Mouse (Mus musculus) stomach, embryonic 14.5 days (tissue): Measurements from ENCODE around the gene Sppl3. TPM values are rescaled to one million over a fixed set of nuclear protein-coding genes. Genes with fewer than 3 reads are reported as not detected.
A peak's percentile ranks its signal among the peaks of the same experiment; 100 is the strongest.

ENCODE experiments used
- ATAC-seq: fragments of 200-750 bp; cut with Nextera tagmentation; 2 replicates; pipeline ENCODE4 v1.8.0; 2017; ENCODE audit warnings: low read depth, moderate TSS enrichment; ENCODE audit not compliant: insufficient number of reproducible peaks, insufficient read depth, low FRiP score
- H3K27ac ChIP-seq: fragments of 300-500 bp; sonication (generic); 2 replicates; pipeline ENCODE4 v1.5.1; 2014; ENCODE audit warnings: mild to moderate bottlenecking, low read length, moderate library complexity, mixed read lengths
- H3K27me3 ChIP-seq: fragments of 300-500 bp; sonication (generic); 2 replicates; pipeline ENCODE4 v1.6.1; 2014; ENCODE audit warnings: low read length, control low read depth, mixed read lengths; ENCODE audit not compliant: control insufficient read depth, insufficient read depth
- H3K36me3 ChIP-seq: fragments of 300-500 bp; sonication (generic); 2 replicates; pipeline ENCODE4 v1.6.1; 2014; ENCODE audit warnings: mild to moderate bottlenecking, control low read depth, low read length, moderate library complexity, mixed read lengths; ENCODE audit not compliant: control insufficient read depth, insufficient read depth
- H3K4me1 ChIP-seq: fragments of 300-500 bp; sonication (generic); 2 replicates; pipeline ENCODE4 v1.6.1; 2014; ENCODE audit warnings: low read length, control low read depth, mixed read lengths; ENCODE audit not compliant: control insufficient read depth, insufficient read depth
- H3K4me2 ChIP-seq: fragments of 300-500 bp; sonication (generic); replicated peaks from 2 replicates; pipeline ENCODE4 v1.6.1; 2014; ENCODE audit warnings: low read depth, low read length, control low read depth
- H3K4me3 ChIP-seq: fragments of 300-500 bp; sonication (generic); 2 replicates; pipeline ENCODE4 v1.5.1; 2014; ENCODE audit warnings: low read depth, low read length, control low read depth
- H3K9ac ChIP-seq: fragments of 300-500 bp; sonication (generic); replicated peaks from 2 replicates; pipeline ENCODE4 v1.6.1; 2014; ENCODE audit warnings: low read depth, mild to moderate bottlenecking, control low read depth, low read length, moderate library complexity, mixed read lengths
- H3K9me3 ChIP-seq: fragments of 300-500 bp; sonication (generic); 2 replicates; pipeline ENCODE4 v1.6.1; 2016; ENCODE audit warnings: low read depth, low read length, control low read depth; ENCODE audit not compliant: control insufficient read depth
- WGBS: fragments of 180-500 bp; shearing (Covaris S2); extraction: QIAGEN DNeasy Blood & Tissue Kit; methylation state at CpG from one replicate; pipeline ENCODE4 v1.1.7; 2014; 5-methylcytosine and 5-hydroxymethylcytosine counted together
- polyA plus RNA-seq: library from polyadenylated mRNA; unstranded; fragments of >200 nt; fragmentation: Nextera tagmentation; extraction: Ambion mirVana; gene quantifications from 2 replicates; pipeline ENCODE4 v1.2.1, GENCODE M21; 2014

Gene Sppl3
- polyA plus RNA-seq, 1 experiment from 2014 or later = 27.7 TPM

GRCm38 (mm10) chr5:115018270-115018669 is 7.3 kb downstream of the Sppl3 start:
- Histone ChIP-seq H3K36me3 (no peaks in the 10 kb centered on the region), H3K9me3 (no peaks in the 10 kb centered on the region), H3K4me1 (peaks cover 19% of the 10 kb centered on the region), H3K4me3 (no peak overlapping the region), H3K27me3 (no peaks in the 10 kb centered on the region), H3K27ac (no peak overlapping the region), H3K4me2 (no peak overlapping the region), H3K9ac (no peak overlapping the region)
- no peak for ATAC-seq
- WGBS = 31% methylated on average over 2 of the region's 2 CpGs

- Histone ChIP-seq H3K4me1 (peaks cover 14% of the 10 kb centered on the region), H3K36me3 (no peaks in the 10 kb centered on the region), H3K27ac (peak overlapping the region; percentile 1), H3K27me3 (no peaks in the 10 kb centered on the region), H3K9me3 (no peaks in the 10 kb centered on the region), H3K9ac (no peak overlapping the region), H3K4me3 (no peak overlapping the region), H3K4me2 (no peak overlapping the region)
- WGBS = 46% methylated on average over 4 of the region's 4 CpGs
- ATAC-seq = no peak
Measured at GRCm38 (mm10) chr5:115018813-115019212, 7.9 kb downstream of the Sppl3 start.

- Histone ChIP-seq H3K9ac (no peak overlapping the region), H3K4me1 (0 out of 2 replicates have a peak, but pooled peaks cover 5% of the 10 kb centered on the region), H3K9me3 (no peaks in the 10 kb centered on the region), H3K4me2 (no peak overlapping the region), H3K27ac (no peak overlapping the region), H3K4me3 (no peak overlapping the region), H3K36me3 (no peaks in the 10 kb centered on the region), H3K27me3 (no peaks in the 10 kb centered on the region)
- no peak for ATAC-seq
- WGBS = 51% methylated on average over 7 of the region's 7 CpGs
Measured at GRCm38 (mm10) chr5:115022021-115022420, 11.1 kb downstream of the Sppl3 start.

DNA sequence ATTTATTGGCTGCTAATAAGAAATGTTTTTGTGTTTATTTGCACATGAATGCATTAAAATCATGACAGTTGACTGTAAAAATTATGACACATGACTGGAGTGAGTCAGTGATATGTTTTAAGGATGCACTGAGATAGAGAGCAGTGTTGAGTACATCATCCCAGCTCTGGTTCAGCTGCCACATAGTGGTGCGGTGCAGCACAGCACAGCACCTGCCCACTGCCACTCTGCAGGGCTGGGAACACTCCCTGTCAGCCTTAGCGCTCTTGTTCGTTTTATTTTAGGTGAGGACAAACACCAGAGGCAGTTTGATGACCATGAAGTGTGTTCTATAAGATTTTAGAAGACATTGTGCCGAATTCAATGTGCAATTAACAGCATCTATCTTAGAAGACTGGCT is 15.2 kb downstream of the Sppl3 start:
- H3K27me3 ChIP-seq = no peaks in the 10 kb centered on the region
- H3K27ac ChIP-seq = no peak overlapping the region
- H3K4me1 ChIP-seq = no peaks in the 10 kb centered on the region
- H3K4me2 ChIP-seq = no peak overlapping the region
- no peak overlapping the region for H3K9ac ChIP-seq
- no peak overlapping the region for H3K4me3 ChIP-seq
- ATAC-seq = no peak
- H3K36me3 ChIP-seq = no peaks in the 10 kb centered on the region
- WGBS = 79% methylated on average over 4 of the region's 4 CpGs
- no peaks in the 10 kb centered on the region for H3K9me3 ChIP-seq

DNA sequence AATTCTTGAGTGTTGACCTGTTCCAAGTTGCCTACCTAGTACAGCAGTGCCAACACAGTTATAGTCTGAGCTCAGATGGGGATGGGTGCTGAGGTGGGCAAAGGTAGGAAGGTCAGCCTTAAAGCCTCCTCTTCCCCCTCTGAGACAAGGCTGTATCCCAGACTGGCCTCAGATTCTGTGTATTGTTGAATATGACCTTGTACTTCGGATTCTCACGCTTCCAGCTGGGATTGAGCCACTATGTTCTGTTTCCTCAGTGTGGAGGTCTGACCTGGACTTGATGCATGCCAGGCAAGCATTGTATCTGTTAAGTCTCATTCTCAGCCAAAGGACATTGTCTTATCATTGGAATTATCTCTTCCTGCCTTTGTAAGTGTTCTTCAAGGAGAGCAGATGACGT is 16.2 kb downstream of the Sppl3 start:
- H3K27me3 ChIP-seq = no peaks in the 10 kb centered on the region

GRCm38 (mm10) chr5:115028920-115029319 is 18.0 kb downstream of the Sppl3 start:
- no peaks in the 10 kb centered on the region for H3K27me3 ChIP-seq
- 90% methylated on average over 4 of the region's 4 CpGs for whole genome bisulfite sequencing
- H3K27ac ChIP-seq = no peak overlapping the region
- H3K9me3 ChIP-seq = no peaks in the 10 kb centered on the region
- H3K9ac ChIP-seq = no peak overlapping the region
- no peak for ATAC-seq
- H3K4me3 ChIP-seq = no peak overlapping the region
- H3K36me3 ChIP-seq = no peaks in the 10 kb centered on the region
- no peaks in the 10 kb centered on the region for H3K4me1 ChIP-seq
- H3K4me2 ChIP-seq = no peak overlapping the region

More for the DNA sequence above, 16.2 kb downstream of the Sppl3 start:
- H3K9ac ChIP-seq = no peak overlapping the region
- H3K27ac ChIP-seq = no peak overlapping the region
- H3K9me3 ChIP-seq = no peaks in the 10 kb centered on the region
- H3K4me1 ChIP-seq = no peaks in the 10 kb centered on the region
- WGBS = 85% methylated on average over 3 of the region's 3 CpGs
- H3K4me2 ChIP-seq = no peak overlapping the region
- no peak overlapping the region for H3K4me3 ChIP-seq
- ATAC-seq = no peak
- no peaks in the 10 kb centered on the region for H3K36me3 ChIP-seq

DNA sequence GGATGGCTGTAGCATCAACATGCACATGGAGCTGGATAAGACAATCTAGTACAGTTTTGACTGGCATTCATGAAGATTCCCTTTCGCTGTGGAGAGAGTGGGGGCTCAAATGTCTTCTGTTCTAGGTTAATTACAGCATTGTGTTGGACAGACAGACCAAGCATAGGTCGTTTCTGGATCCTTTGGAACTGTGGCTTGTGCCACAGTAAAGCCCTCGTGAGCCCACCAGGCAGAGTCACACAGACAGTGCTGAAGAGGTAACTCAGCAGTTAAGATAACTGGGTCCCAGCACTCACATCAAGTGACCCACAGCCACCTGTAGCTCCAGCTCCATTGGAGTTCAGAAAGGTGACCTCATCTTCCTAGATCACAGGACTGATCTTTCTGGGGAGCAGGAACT is 18.6 kb downstream of the Sppl3 start:
- Histone ChIP-seq H3K36me3 (no peaks in the 10 kb centered on the region), H3K4me2 (no peak overlapping the region), H3K27me3 (no peaks in the 10 kb centered on the region), H3K9ac (no peak overlapping the region), H3K9me3 (no peaks in the 10 kb centered on the region), H3K4me1 (no peaks in the 10 kb centered on the region), H3K27ac (no peak overlapping the region), H3K4me3 (no peak overlapping the region)
- 86% methylated on average over 3 of the region's 3 CpGs for WGBS
- no peak for ATAC-seq

DNA sequence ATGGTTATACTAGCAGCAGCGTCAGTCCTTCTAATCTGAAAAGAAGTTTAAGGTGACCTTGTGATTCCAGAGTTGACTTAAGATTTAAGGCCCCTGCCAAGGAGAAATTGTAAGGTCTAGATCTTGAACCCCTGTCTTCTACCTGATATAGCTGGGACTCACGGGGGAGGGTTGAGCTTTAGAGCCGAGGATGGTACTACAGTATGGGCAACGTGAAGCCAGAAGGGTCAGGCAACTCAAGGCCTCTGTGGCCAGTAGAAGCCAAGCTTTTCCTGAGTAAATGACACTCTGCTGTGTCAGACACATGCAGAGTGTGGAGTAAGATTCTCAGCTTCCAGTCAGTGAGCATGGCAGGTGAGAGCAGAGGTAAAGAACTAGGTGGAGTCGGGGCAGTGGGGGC is 20.6 kb downstream of the Sppl3 start:
- Histone ChIP-seq H3K27ac (no peak overlapping the region), H3K4me2 (no peak overlapping the region), H3K9me3 (no peaks in the 10 kb centered on the region), H3K36me3 (no peaks in the 10 kb centered on the region), H3K9ac (no peak overlapping the region), H3K4me3 (no peak overlapping the region), H3K4me1 (no peaks in the 10 kb centered on the region), H3K27me3 (no peaks in the 10 kb centered on the region)
- 72% methylated on average over 5 of the region's 5 CpGs for WGBS
- ATAC-seq = no peak

GRCm38 (mm10) chr5:115032620-115033019 is 21.7 kb downstream of the Sppl3 start:
- no peaks in the 10 kb centered on the region for H3K27me3 ChIP-seq
- H3K4me2 ChIP-seq = no peak overlapping the region
- no peaks in the 10 kb centered on the region for H3K9me3 ChIP-seq
- H3K4me1 ChIP-seq = no peaks in the 10 kb centered on the region
- no peak overlapping the region for H3K9ac ChIP-seq
- H3K27ac ChIP-seq = no peak overlapping the region
- no peaks in the 10 kb centered on the region for H3K36me3 ChIP-seq
- no peak overlapping the region for H3K4me3 ChIP-seq
- ATAC-seq = no peak
- WGBS = 89% methylated on average over 2 of the region's 2 CpGs
